Mouse (Mus musculus): ENCODE measurements around the gene Akap14. TPM values are rescaled to one million over a fixed set of nuclear protein-coding genes. Genes with fewer than 3 reads are reported as not detected.

The Akap14 gene
- total RNA-seq, 2 experiments from 2014 or later: not detected

- intact Hi-C loops (cut with DNase I): no loop called here
- DNase-seq (ENCODE audit: extremely low spot score in 1 of 2, low spot score in 2 of 2): peak; percentile 92 to 95
These were observed 58.3 kb downstream of the Akap14 start, which contains the start of gene Upf3b for GRCm38 (mm10) chrX:37110193-37110880. TSS of gene Upf3b (minus strand) at chrX:37110322.

GRCm38 (mm10) chrX:37109526-37110192, 59.0 kb downstream of the Akap14 start:
- DNase-seq (ENCODE audit: extremely low spot score in 1 of 2, low spot score in 2 of 2): no peak
- intact Hi-C loops (cut with DNase I): no loop called here

GRCm38 (mm10) chrX:37103826-37104225, 64.8 kb downstream of the Akap14 start:
- DNase-seq (ENCODE audit: extremely low spot score in 1 of 2, low spot score in 2 of 2): no peak
- intact Hi-C loops (cut with DNase I): no loop called here

Other genes starting within 250 kb of the Akap14 start
- gene Sept6, start 177.0 kb downstream of the Akap14 start, total RNA-seq (2021): 10 to 100 TPM; 90.7 to 91.8 TPM
- not detected for gene Sowahd, start 120.0 kb downstream of the Akap14 start, total RNA-seq (2021)
- 100 to 1,000 TPM; 416 to 428 TPM for gene Rpl39, start 83.4 kb downstream of the Akap14 start, total RNA-seq (2021)
- 10 to 100 TPM; 17.0 to 18.4 TPM for gene Upf3b, start 58.5 kb downstream of the Akap14 start, total RNA-seq (2021)
- gene Nkap, start 42.0 kb downstream of the Akap14 start, total RNA-seq (2021): 10 to 100 TPM; 15.7 to 21.9 TPM
- 100 to 1,000 TPM; 225 to 235 TPM for gene Ndufa1, start 22.3 kb upstream of the Akap14 start, total RNA-seq (2021)
- 1 to 10 TPM; 8.2 to 8.4 TPM for gene Rnf113a1, start 22.4 kb upstream of the Akap14 start, total RNA-seq (2021)
- not detected for gene Gm9, start 42.2 kb upstream of the Akap14 start, total RNA-seq (2021)
- not detected for gene Rhox1, start 53.4 kb upstream of the Akap14 start, total RNA-seq (2021)
- not detected for gene Rhox2a, start 76.1 kb upstream of the Akap14 start, total RNA-seq (2021)
- not detected for gene Rhox3a, start 81.1 kb upstream of the Akap14 start, total RNA-seq (2021)
- gene Rhox4a, start 96.5 kb upstream of the Akap14 start, total RNA-seq (2021): not detected
- not detected for gene Rhox3a2, start 211.2 kb upstream of the Akap14 start, total RNA-seq (2021)
- gene Rhox4a2, start 222.0 kb upstream of the Akap14 start, total RNA-seq (2021): not detected
- gene Rhox2b, start 243.2 kb upstream of the Akap14 start, total RNA-seq (2021): not detected

All from left cerebral cortex, postnatal 10 days (tissue).